Mouse (Mus musculus) hindbrain, embryonic 15.5 days (tissue): ENCODE results near the gene Abhd11. TPM values are rescaled to one million over a fixed set of nuclear protein-coding genes. Genes with fewer than 3 reads are reported as not detected.

Experiments used
- ATAC-seq: fragments of 200-750 bp; cut with Nextera tagmentation; 2 replicates; pipeline ENCODE4 v1.8.0; 2017; ENCODE audit warnings: low read depth, moderate number of reproducible peaks, moderate TSS enrichment; ENCODE audit not compliant: low FRiP score
- H3K27ac ChIP-seq: fragments of 300-500 bp; sonication (generic); replicated peaks from 2 replicates; pipeline ENCODE4 v1.5.1; 2015; ENCODE audit warnings: mild to moderate bottlenecking, inconsistent platforms
- H3K27me3 ChIP-seq: fragments of 300-500 bp; sonication (generic); 2 replicates; pipeline ENCODE4 v1.6.1; 2015; ENCODE audit warnings: control low read depth, inconsistent platforms
- H3K36me3 ChIP-seq: fragments of 300-500 bp; sonication (generic); 2 replicates; pipeline ENCODE4 v1.6.1; 2015; ENCODE audit warnings: control low read depth, inconsistent platforms
- H3K4me1 ChIP-seq: fragments of 300-500 bp; sonication (generic); replicated peaks from 2 replicates; pipeline ENCODE4 v1.6.1; 2015; ENCODE audit warnings: control low read depth, inconsistent platforms
- H3K4me2 ChIP-seq: fragments of 300-500 bp; sonication (generic); 2 replicates; pipeline ENCODE4 v1.6.1; 2015; ENCODE audit warnings: moderate library complexity, mild to moderate bottlenecking, inconsistent platforms
- H3K4me3 ChIP-seq: fragments of 300-500 bp; sonication (generic); 2 replicates; pipeline ENCODE4 v1.5.1; 2015; ENCODE audit warnings: mild to moderate bottlenecking, inconsistent platforms
- H3K9ac ChIP-seq: fragments of 300-500 bp; sonication (generic); 2 replicates; pipeline ENCODE4 v1.6.1; 2015; ENCODE audit warnings: inconsistent platforms
- H3K9me3 ChIP-seq: fragments of 300-500 bp; sonication (generic); 2 replicates; pipeline ENCODE4 v1.6.1; 2016; ENCODE audit warnings: control low read depth, inconsistent platforms
- WGBS: fragments of 180-500 bp; shearing (Covaris S2); methylation state at CpG from one replicate; pipeline ENCODE4 v1.1.7; 2015; 5-methylcytosine and 5-hydroxymethylcytosine counted together
- polyA plus RNA-seq: library from polyadenylated mRNA; unstranded; fragments of >200 nt; fragmentation: Nextera tagmentation; extraction: Ambion mirVana; gene quantifications from 2 replicates; pipeline ENCODE4 v1.2.1, GENCODE M21; 2015

Abhd11 gene
- polyA plus RNA-seq, 1 experiment from 2014 or later, result 68.1 TPM

DNA sequence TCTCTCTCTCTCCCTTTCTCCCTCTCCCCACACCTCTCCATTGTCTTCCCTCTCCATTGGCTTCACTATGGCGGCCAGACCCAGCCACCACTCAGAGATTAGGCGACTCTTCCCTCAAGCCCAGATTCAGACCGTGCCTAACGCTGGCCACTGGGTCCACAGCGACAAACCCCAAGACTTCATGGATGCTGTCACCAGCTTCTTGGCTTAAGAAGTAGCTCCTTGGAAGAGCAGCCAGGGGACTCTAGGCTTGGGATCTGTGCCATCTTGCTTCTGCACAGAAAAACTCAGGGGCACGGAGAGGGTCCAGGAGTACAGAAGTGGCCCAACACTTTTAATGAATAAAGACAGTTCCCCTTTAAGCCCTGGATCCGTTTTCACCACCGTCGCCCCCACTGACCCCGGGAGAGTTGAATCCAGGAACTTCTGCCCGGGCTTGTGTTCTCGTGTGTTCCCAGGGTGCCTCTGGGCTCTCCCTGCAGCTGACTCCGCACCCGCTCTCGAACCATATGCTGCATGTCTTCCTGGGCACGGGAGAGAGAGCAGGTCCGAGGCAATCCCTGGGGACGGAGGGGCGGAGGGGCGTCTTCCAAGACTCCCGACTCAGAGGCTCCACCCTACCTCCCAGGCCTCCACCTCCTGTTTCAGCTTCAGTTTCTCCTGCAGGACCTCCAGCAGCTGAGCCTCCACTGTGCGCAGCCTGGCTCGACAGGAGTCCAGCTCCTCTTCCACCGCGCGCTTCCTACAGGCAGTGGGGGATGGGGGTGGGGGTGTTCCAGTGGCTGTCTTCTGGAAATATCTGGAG, 3.1 kb downstream of the Abhd11 start:
- no peaks in the 10 kb centered on the region for H3K36me3 ChIP-seq
- peak overlapping the region; percentile 5; the same call in 1 of the 2 replicates for H3K4me3 ChIP-seq
- no peaks in the 10 kb centered on the region for H3K27me3 ChIP-seq
- H3K27ac ChIP-seq, result no peak overlapping the region; the same call in 1 of the 2 replicates
- no peak for ATAC-seq
- 20% methylated on average over 26 of the region's 26 CpGs for WGBS
- H3K9ac ChIP-seq, result peak overlapping the region; percentile 14; the same call in 1 of the 2 replicates
- no peaks in the 10 kb centered on the region for H3K9me3 ChIP-seq
- peak overlapping the region; percentile 41 for H3K4me2 ChIP-seq
- H3K4me1 ChIP-seq, result peaks cover 34% of the 10 kb centered on the region

GRCm38 (mm10) chr5:135012671-135013441, 3.9 kb downstream of the Abhd11 start:
- 5% methylated on average over 16 of the region's 16 CpGs for WGBS
- Histone ChIP-seq H3K9me3 (no peaks in the 10 kb centered on the region), H3K27me3 (no peaks in the 10 kb centered on the region), H3K36me3 (no peaks in the 10 kb centered on the region), H3K4me2 (peak overlapping the region; percentile 41), H3K27ac (no peak overlapping the region), H3K9ac (no peak overlapping the region), H3K4me3 (0 out of 2 replicates have a peak overlapping the region, but pooled peaks have one; percentile 5), H3K4me1 (peaks cover 32% of the 10 kb centered on the region)
- no peak for ATAC-seq

DNA sequence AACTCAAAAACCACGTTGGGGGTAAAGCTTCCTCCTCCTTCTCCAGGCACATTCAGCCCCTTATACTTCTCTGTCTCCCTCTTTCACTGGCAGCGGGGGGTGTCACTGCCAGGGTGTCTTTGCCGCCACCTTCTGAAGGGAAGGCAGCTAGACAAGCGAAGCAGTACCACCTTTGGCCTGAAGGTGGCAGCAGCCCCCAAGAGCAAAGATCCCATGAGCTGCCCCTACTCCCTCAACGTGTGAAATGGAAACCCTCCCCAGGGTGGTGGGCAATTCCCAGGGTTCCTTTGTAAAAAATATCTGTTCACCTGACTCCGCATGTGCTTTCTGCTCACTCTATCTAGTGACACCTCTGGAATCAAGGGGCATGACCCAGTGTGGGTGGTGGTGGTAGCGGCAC, 6.5 kb downstream of the Abhd11 start:
- H3K9me3 ChIP-seq, result no peaks in the 10 kb centered on the region
- no peaks in the 10 kb centered on the region for H3K27me3 ChIP-seq
- no peak overlapping the region for H3K9ac ChIP-seq
- H3K4me3 ChIP-seq, result no peak overlapping the region
- no peak for ATAC-seq
- H3K4me1 ChIP-seq, result peaks cover 24% of the 10 kb centered on the region
- no peak overlapping the region for H3K4me2 ChIP-seq
- H3K27ac ChIP-seq, result no peak overlapping the region
- H3K36me3 ChIP-seq, result no peaks in the 10 kb centered on the region
- WGBS, result 16% methylated on average over 7 of the region's 7 CpGs

GRCm38 (mm10) chr5:135016224-135016759, 7.3 kb downstream of the Abhd11 start:
- no peak overlapping the region for H3K4me3 ChIP-seq
- H3K9ac ChIP-seq, result no peak overlapping the region
- WGBS, result 54% methylated on average over 4 of the region's 4 CpGs
- no peaks in the 10 kb centered on the region for H3K36me3 ChIP-seq
- ATAC-seq, result no peak
- no peak overlapping the region for H3K4me2 ChIP-seq
- peaks cover 19% of the 10 kb centered on the region for H3K4me1 ChIP-seq
- H3K9me3 ChIP-seq, result no peaks in the 10 kb centered on the region
- no peak overlapping the region for H3K27ac ChIP-seq
- no peaks in the 10 kb centered on the region for H3K27me3 ChIP-seq

GRCm38 (mm10) chr5:135021814-135022213, 12.9 kb downstream of the Abhd11 start:
- 50% methylated on average over 6 of the region's 6 CpGs for WGBS
- Histone ChIP-seq H3K27me3 (no peaks in the 10 kb centered on the region), H3K9me3 (no peaks in the 10 kb centered on the region), H3K36me3 (no peaks in the 10 kb centered on the region), H3K27ac (peak overlapping the region; percentile 39; the same call in 1 of the 2 replicates), H3K9ac (no peak overlapping the region), H3K4me2 (no peak overlapping the region), H3K4me1 (peaks cover 41% of the 10 kb centered on the region), H3K4me3 (no peak overlapping the region)
- ATAC-seq, result peak; percentile 75

- H3K4me1 ChIP-seq, result peaks cover 44% of the 10 kb centered on the region
- under 1% methylated on average over 61 of the region's 61 CpGs for WGBS
- peak within 1 kb of the TSS; percentile 45 for H3K27ac ChIP-seq
- H3K27me3 ChIP-seq, result no peaks in the 10 kb centered on the region
- H3K36me3 ChIP-seq, result no peaks in the 10 kb centered on the region
- H3K4me2 ChIP-seq, result peak within 1 kb of the TSS; percentile 98
- peak within 1 kb of the TSS; percentile 83 for H3K4me3 ChIP-seq
- peak; percentile 91 for ATAC-seq
- H3K9ac ChIP-seq, result peak within 1 kb of the TSS; percentile 83
- H3K9me3 ChIP-seq, result no peaks in the 10 kb centered on the region
Observed at GRCm38 (mm10) chr5:135023344-135024173, 14.6 kb downstream of the Abhd11 start, which contains the start of gene Stx1a. Gene Stx1a (plus strand): TSS chr5:135023482.

GRCm38 (mm10) chr5:135024665-135025224, 15.8 kb downstream of the Abhd11 start:
- Histone ChIP-seq H3K27ac (no peak overlapping the region), H3K4me2 (peak overlapping the region; percentile 98), H3K4me1 (peaks cover 54% of the 10 kb centered on the region), H3K9me3 (no peaks in the 10 kb centered on the region), H3K9ac (peak overlapping the region; percentile 83; the same call in 1 of the 2 replicates), H3K4me3 (peak overlapping the region; percentile 83), H3K27me3 (no peaks in the 10 kb centered on the region), H3K36me3 (no peaks in the 10 kb centered on the region)
- 74% methylated on average over 11 of the region's 11 CpGs for WGBS
- no peak for ATAC-seq

DNA sequence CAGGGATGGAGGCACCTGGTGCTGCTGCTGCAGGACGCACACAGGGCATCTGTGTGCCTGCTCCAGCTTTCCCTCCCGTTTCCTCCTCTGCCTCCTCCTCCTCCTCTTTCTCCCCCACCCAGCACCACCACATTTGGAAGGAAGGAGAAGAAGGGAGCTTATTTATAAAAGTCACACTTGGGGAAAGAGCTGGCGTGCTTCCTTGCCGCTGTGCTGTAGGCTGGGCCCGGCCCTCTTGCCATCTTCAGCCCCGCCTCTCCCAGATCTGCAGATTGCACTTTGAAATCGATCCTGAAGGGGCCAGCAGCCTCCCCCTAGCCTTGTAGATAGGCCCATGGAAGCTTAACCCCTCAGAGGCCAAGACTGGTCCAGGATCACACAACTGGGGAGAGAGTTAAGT, 16.9 kb downstream of the Abhd11 start:
- Histone ChIP-seq H3K4me3 (no peak overlapping the region), H3K36me3 (no peaks in the 10 kb centered on the region), H3K27ac (no peak overlapping the region), H3K9me3 (no peaks in the 10 kb centered on the region), H3K4me2 (peak overlapping the region; percentile 98; the same call in 1 of the 2 replicates), H3K9ac (no peak overlapping the region), H3K27me3 (no peaks in the 10 kb centered on the region), H3K4me1 (peaks cover 54% of the 10 kb centered on the region)
- ATAC-seq, result no peak
- 22% methylated on average over 7 of the region's 7 CpGs for WGBS

DNA sequence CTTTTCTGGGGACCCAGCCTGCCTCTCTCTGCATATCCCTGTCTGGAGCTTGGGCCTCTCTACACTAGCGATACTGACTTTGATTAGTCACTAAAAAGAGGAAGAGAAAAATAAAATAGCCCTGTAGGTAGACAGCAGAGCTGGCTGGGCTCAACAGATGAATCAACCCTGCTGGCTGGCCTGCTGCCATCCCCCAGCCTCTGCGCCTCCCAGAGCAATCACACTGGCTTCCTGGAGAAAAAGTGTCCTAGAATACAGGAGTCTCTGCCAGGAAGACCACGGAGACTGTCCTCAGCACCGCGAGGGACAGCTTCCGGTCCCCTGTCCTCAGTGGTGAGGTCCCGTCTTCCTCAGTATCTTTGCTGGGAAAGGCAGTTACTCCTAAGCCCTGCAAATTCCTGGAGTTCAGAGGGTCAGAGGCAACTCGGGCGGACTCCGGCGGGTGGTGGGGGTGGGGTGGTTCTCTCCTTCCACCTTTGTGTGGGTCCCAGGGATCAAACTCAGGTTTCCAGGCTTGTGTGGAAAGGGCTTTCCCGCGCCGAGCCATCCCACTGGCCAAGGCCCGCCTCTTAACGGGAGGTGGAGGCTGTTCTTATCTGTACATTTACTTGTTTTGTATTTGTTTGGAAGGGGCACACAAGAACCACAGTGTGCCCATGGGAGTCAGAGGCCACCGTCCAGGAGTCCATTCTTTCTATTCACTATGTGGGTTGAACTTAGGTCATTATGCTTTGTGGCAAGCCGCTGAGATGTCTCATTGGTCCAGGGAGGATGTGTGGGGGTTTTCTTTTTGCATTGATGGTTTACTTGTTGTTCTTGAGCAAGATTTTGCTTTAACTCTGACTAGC, 20.3 kb downstream of the Abhd11 start:
- 48% methylated on average over 18 of the region's 18 CpGs for WGBS
- H3K4me3 ChIP-seq, result no peak overlapping the region
- H3K36me3 ChIP-seq, result no peaks in the 10 kb centered on the region
- peak overlapping the region; percentile 22 for H3K4me2 ChIP-seq
- no peak for ATAC-seq
- no peak overlapping the region; the same call in 1 of the 2 replicates for H3K27ac ChIP-seq
- H3K27me3 ChIP-seq, result no peaks in the 10 kb centered on the region
- H3K9me3 ChIP-seq, result no peaks in the 10 kb centered on the region
- H3K4me1 ChIP-seq, result peaks cover 31% of the 10 kb centered on the region
- H3K9ac ChIP-seq, result no peak overlapping the region

- no peaks in the 10 kb centered on the region for H3K27me3 ChIP-seq
- H3K9ac ChIP-seq, result no peak overlapping the region
- WGBS, result 93% methylated on average over 5 of the region's 5 CpGs
- no peak overlapping the region for H3K4me2 ChIP-seq
- ATAC-seq, result no peak
- no peak overlapping the region for H3K4me3 ChIP-seq
- no peaks in the 10 kb centered on the region for H3K9me3 ChIP-seq
- peaks cover 13% of the 10 kb centered on the region for H3K4me1 ChIP-seq
- H3K27ac ChIP-seq, result no peak overlapping the region
- H3K36me3 ChIP-seq, result no peaks in the 10 kb centered on the region
Observed at GRCm38 (mm10) chr5:135032581-135032980, 23.6 kb downstream of the Abhd11 start.
